Mouse (Mus musculus) erythroblast, embryonic 14.5 days (primary cell): ENCODE measurements around the gene Cd9. TPM values are rescaled to one million over a fixed set of nuclear protein-coding genes. Genes with fewer than 3 reads are reported as not detected.
A peak's percentile ranks its signal among the peaks of the same experiment; 100 is the strongest.

Source experiments
- H3K27me3 ChIP-seq: 2 replicates; pipeline ENCODE4 v1.6.1; 2012; ENCODE audit warnings: inconsistent platforms; ENCODE audit not compliant: control insufficient read depth
- H3K36me3 ChIP-seq: 2 replicates; pipeline ENCODE4 v1.6.1; 2012; ENCODE audit warnings: mild to moderate bottlenecking, inconsistent platforms; ENCODE audit not compliant: control insufficient read depth
- H3K4me1 ChIP-seq: 2 replicates; pipeline ENCODE4 v1.6.1; 2012; ENCODE audit warnings: inconsistent platforms; ENCODE audit not compliant: control insufficient read depth
- H3K4me3 ChIP-seq: replicated peaks from 2 replicates; pipeline ENCODE3; 2012; ENCODE audit warnings: moderate library complexity, mild to moderate bottlenecking, inconsistent platforms
- H3K9me3 ChIP-seq: 2 replicates; pipeline ENCODE4 v1.6.1; 2012; ENCODE audit warnings: low read length, inconsistent platforms, mixed read lengths; ENCODE audit not compliant: control insufficient read depth
- GATA1 ChIP-seq: IDR thresholded peaks from 2 replicates; pipeline ENCODE4 v1.6.1; 2012; ENCODE audit warnings: low read length, inconsistent platforms, mixed read lengths
- TAL1 ChIP-seq: IDR thresholded peaks from 3 replicates; pipeline ENCODE4 v1.6.1; 2012; ENCODE audit warnings: low read length, inconsistent platforms, mixed read lengths
- polyA plus RNA-seq: library from polyadenylated mRNA; stranded (reverse); fragments of >175 nt; gene quantifications from 2 replicates; pipeline ENCODE4 v1.2.3, GENCODE M21; 2012

Cd9 gene
- polyA plus RNA-seq: not detected in 2 replicates

DNA sequence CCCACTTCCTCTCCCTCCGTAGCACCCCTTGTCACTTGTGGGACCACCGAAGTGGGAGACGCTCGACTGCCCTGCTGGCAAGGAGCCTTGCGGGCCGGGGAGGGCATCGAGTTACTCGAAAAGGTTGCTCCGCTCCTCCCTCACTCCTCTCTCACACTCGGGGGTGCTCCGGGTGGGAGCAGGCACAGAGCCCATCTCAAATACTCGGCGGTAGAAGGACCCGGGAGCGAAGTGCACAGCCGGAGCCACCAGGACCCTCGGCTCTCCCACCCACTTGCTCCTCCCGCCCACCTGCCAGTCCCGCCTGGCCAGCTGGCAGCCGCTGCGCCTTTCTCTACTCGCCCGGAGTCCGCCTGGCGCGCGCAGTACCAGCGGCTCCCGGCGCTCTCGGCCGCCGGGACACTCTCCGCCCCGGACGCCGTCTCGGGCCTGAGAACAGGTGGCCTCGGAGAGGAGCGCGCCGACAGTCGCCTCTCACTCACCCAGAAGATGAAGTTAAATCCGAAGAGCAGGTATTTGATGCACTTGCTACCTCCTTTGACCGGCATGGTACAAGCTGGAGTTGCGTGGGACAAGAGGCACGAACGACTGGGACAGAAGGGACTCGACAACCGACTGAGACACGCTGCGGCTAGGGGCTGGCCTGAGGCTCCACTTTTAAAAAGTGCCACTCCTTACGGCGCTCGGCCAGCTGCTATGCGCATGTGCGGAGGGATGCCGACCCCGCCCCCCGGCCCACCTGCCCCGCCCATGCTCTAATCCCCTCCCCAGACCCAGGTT, at the start of gene Cd9:
TSS of gene Cd9 (minus strand) at position 700 of the 780 bp plus-strand sequence.
- Histone ChIP-seq H3K27me3 (peaks cover 42% of the 10 kb centered on the region), H3K4me1 (peaks cover 10% of the 10 kb centered on the region), H3K9me3 (no peaks in the 10 kb centered on the region), H3K4me3 (peak within 1 kb of the TSS; percentile 51), H3K36me3 (no peaks in the 10 kb centered on the region; the same call in 1 of the 2 replicates)
- TF ChIP-seq TAL1: no peak
- no peak for TF ChIP-seq GATA1

DNA sequence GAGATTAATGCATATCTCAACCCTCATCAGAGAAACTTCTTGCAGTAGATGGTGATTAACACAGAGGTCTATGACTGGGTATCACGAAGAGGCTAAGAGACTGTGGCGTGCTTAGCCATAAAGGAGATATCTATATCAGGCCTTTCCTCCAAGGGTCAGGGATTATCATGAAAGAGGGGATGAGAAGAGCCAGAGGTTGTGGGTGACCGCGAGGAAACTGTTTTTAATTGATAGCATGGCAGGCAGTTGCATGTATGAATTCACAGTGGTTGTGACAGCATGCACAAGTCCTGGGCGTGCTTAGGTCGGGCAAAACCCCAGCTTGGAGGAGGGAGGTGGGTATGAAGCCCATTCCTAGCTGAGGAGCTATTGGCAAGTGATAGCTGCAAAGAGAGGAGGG, 46.7 kb upstream of the Cd9 start:
- H3K27me3 ChIP-seq: peaks cover 9% of the 10 kb centered on the region
- H3K36me3 ChIP-seq: no peaks in the 10 kb centered on the region
- TF ChIP-seq GATA1 (no peak), TAL1 (no peak)
- H3K4me1 ChIP-seq: peaks cover 25% of the 10 kb centered on the region
- H3K4me3 ChIP-seq: no peak overlapping the region
- no peaks in the 10 kb centered on the region for H3K9me3 ChIP-seq

DNA sequence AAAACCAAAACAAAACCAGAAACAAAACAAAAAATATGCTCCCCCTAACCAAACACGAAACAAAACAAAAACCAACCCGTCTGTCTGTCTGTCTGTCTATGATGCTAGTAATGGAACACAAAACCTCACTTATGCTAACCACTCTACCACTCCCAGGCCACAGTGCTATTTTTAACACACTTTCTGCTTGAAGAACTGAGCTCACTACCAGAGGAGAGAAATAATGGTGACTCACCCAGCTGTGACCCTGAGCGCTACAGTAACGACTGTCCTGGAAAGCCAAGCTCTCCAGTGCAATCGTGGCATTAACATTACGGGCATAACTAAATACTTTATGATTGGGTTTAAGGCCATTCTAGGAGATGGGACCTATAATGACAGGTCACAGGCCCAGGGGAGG, 46.2 kb upstream of the Cd9 start:
- H3K36me3 ChIP-seq: no peaks in the 10 kb centered on the region
- no peaks in the 10 kb centered on the region for H3K9me3 ChIP-seq
- H3K4me3 ChIP-seq: no peak overlapping the region
- TF ChIP-seq GATA1: no peak
- no peak for TF ChIP-seq TAL1
- H3K4me1 ChIP-seq: peaks cover 25% of the 10 kb centered on the region
- H3K27me3 ChIP-seq: peaks cover 7% of the 10 kb centered on the region; the same call in 1 of the 2 replicates

DNA sequence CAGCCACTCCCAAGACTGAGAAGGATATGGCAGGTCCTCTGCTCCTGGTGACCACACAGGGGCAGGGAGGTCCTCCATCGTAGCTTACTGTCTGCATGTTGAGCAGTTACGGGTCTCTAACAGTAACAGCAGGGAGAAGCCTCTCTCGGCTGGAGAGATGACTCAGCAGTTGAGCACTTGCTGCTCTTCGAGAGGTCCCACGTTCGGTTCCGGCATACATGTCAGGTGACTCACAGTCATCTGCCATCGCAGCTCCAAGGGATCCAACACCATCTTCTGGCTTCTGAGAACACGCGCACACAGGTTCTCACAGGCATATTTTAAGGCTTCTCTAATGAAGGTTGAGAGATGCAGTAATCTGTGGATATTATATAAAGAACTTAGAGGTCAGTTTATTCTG, 45.6 kb upstream of the Cd9 start:
- Histone ChIP-seq H3K27me3 (peaks cover 7% of the 10 kb centered on the region; the same call in 1 of the 2 replicates), H3K4me3 (no peak overlapping the region), H3K36me3 (no peaks in the 10 kb centered on the region), H3K9me3 (no peaks in the 10 kb centered on the region), H3K4me1 (peaks cover 25% of the 10 kb centered on the region)
- TF ChIP-seq GATA1: no peak
- TF ChIP-seq TAL1: no peak

DNA sequence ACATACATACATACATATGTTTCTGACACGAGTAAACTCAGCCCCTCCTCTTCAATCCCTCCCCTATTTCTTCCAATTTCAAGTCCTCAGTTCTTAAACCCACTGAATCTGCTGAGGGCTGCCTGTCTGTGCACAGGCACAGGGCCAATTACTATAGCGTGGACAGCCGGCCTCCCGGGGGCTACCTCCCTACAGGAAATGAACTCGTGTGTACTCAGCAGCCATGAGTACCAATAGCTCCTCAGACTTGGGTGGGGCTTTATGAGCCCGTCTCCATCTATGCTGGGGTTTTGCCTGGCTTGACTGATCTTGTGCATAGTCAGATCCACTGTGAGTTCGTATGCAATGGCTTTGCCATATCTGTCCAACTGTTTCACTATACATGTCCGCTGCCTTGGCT, 44.8 kb upstream of the Cd9 start:
- Histone ChIP-seq H3K9me3 (no peaks in the 10 kb centered on the region), H3K36me3 (no peaks in the 10 kb centered on the region), H3K4me1 (peaks cover 25% of the 10 kb centered on the region), H3K27me3 (0 out of 2 replicates have a peak, but pooled peaks cover 2% of the 10 kb centered on the region), H3K4me3 (no peak overlapping the region)
- TF ChIP-seq GATA1 (no peak), TAL1 (no peak)

DNA sequence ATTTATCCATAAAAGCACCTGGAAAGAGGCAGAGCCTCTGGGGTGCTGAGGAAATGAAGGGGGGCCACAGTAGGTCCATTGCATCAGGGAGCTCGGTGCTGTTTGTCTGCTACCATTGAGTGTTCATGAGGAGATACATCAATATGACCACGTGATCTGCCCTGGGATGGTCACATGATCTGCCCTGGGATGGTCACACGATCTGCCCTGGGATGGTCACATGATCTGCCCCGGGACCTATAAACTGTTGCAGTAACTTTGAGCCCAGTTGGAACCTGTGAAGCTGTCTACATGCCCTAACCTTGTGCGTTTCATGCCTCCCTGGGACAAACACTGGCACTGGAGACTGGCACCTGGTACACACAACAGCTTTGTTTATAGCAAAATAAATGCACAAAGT, 43.9 kb upstream of the Cd9 start:
- H3K9me3 ChIP-seq: no peaks in the 10 kb centered on the region
- H3K36me3 ChIP-seq: no peaks in the 10 kb centered on the region
- TF ChIP-seq GATA1 (no peak), TAL1 (no peak)
- no peak overlapping the region for H3K4me3 ChIP-seq
- H3K27me3 ChIP-seq: no peaks in the 10 kb centered on the region
- peaks cover 25% of the 10 kb centered on the region for H3K4me1 ChIP-seq

DNA sequence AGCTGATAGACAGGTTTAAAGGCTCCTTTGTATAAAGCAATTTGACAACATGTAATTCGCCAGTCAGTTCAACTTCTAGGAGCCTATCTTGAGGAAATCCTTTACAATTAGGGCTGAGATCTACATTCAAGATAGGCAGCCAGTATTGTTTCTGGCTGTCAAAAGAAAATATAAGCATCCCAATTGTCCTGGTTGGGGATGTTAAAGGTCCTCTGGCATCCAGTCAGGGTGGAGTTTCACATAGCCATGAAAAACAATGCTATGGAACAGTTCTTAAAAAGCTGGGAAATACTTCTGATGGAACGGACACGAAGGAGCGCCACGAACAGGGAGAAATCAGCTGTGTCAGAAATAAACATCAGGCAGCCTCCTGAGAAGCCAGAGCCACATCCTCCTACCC, 40.4 kb upstream of the Cd9 start:
- peaks cover 12% of the 10 kb centered on the region for H3K4me1 ChIP-seq
- no peaks in the 10 kb centered on the region for H3K36me3 ChIP-seq
- no peaks in the 10 kb centered on the region for H3K27me3 ChIP-seq
- H3K4me3 ChIP-seq: no peak overlapping the region
- TF ChIP-seq TAL1 (no peak), GATA1 (0 out of 2 replicates have a peak, but pooled peaks have one; percentile 41)
- no peaks in the 10 kb centered on the region for H3K9me3 ChIP-seq

DNA sequence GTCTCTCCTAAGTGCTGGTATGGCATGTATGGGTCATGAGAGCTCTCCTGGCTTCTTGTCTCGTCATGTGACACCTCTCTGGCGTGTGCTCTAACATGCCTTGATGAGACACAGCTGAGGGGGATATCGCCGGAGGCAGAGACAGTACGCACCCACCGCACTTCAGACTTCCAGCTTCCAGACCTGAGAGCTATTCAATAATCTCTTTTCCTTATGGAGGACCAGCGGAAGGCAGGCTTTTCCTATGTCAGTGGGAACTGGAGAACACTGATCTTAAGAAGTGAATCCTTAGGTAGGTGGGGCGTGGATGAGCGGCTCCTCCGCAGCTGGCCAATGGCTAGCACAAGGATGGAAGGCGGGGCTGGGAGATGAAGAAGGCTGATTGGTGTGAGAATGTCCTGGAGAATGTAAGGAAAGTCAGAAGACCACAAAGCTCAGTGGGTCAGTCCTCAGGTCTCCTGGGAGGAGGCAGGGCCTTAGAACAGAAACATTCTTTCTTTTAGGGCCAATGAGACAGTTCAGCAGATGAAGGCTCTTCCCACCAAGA, 38.6 kb upstream of the Cd9 start:
- Histone ChIP-seq H3K4me1 (peaks cover 9% of the 10 kb centered on the region), H3K36me3 (no peaks in the 10 kb centered on the region), H3K9me3 (no peaks in the 10 kb centered on the region), H3K27me3 (no peaks in the 10 kb centered on the region), H3K4me3 (no peak overlapping the region)
- TF ChIP-seq GATA1 (no peak), TAL1 (no peak)

DNA sequence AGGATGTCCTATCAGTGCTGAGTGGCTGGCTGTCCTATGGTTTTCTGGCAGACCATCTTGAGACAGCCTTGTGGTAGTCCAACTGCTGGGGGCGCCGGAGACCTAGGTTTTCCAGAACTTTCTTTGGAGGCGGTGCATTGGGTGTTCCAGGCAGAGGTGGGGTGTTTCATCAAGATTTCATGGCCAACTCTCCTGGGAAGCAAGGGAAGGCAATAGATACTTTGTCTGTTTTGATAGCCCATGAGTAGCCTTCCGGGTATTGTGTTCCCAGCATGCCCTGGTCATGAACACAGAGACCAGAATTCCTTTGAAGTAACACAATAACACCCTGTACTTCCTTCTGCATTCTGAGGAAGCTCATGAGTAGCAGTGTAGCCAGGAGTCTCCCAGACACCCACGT, 34.9 kb upstream of the Cd9 start:
- Histone ChIP-seq H3K36me3 (no peaks in the 10 kb centered on the region), H3K9me3 (no peaks in the 10 kb centered on the region), H3K4me3 (no peak overlapping the region), H3K4me1 (peaks cover 9% of the 10 kb centered on the region), H3K27me3 (no peaks in the 10 kb centered on the region; the same call in 1 of the 2 replicates)
- TF ChIP-seq TAL1 (no peak), GATA1 (no peak)
